Mouse (Mus musculus) MEL (cell line): Measurements from ENCODE around the gene Ahcy.

Source experiments
- CHD2 ChIP-seq: IDR thresholded peaks from 2 replicates; pipeline ENCODE4 v1.6.1; 2011; ENCODE audit warnings: low read length, improper control_type of control experiment
- ELF1 ChIP-seq: IDR thresholded peaks from 2 replicates; pipeline ENCODE4 v1.6.1; 2014; ENCODE audit warnings: low read depth, mild to moderate bottlenecking, inconsistent platforms, low read length, improper control_type of control experiment, moderate library complexity
- MAX ChIP-seq: IDR thresholded peaks from 2 replicates; pipeline ENCODE4 v1.6.1; 2011; ENCODE audit warnings: low read length, improper control_type of control experiment
- POLR2A ChIP-seq, 2 experiments: IDR thresholded peaks; 2 replicates each; pipeline ENCODE4 v1.6.1; 2011 to 2012; ENCODE audit warnings: low read length in 2 of 2, mild to moderate bottlenecking in 2 of 2, control low read depth in 1 of 2, improper control_type of control experiment in 1 of 2, low read depth in 1 of 2, moderate library complexity in 1 of 2; ENCODE audit not compliant: control insufficient read depth in 1 of 2, insufficient read depth in 1 of 2, poor library complexity in 1 of 2
- ZNF384 ChIP-seq: IDR thresholded peaks from 2 replicates; pipeline ENCODE4 v1.6.1; 2012; ENCODE audit warnings: low read depth, mild to moderate bottlenecking, inconsistent platforms, low read length, improper control_type of control experiment

GRCm38 (mm10) chr2:155079500-155080178 lies 5.3 kb upstream of the Ahcy start:
- TF ChIP-seq POLR2A (IDR thresholded peaks at IDR 0.05; ENCODE audit: control insufficient read depth in 1 of 2, insufficient read depth in 1 of 2, low read depth in 1 of 2, low read length in 2 of 2, poor library complexity in 1 of 2) (no peak), MAX (no peak), ZNF384 (no peak), CHD2 (no peak), ELF1 (no peak)
